Mouse (Mus musculus) hindbrain, embryonic 15.5 days (tissue): ENCODE results near the gene Zfp84. TPM values are rescaled to one million over a fixed set of nuclear protein-coding genes. Genes with fewer than 3 reads are reported as not detected.
A peak's percentile ranks its signal among the peaks of the same experiment; 100 is the strongest.

ENCODE experiments used
- ATAC-seq: fragments of 200-750 bp; cut with Nextera tagmentation; 2 replicates; pipeline ENCODE4 v1.8.0; 2017; ENCODE audit warnings: low read depth, moderate number of reproducible peaks, moderate TSS enrichment; ENCODE audit not compliant: low FRiP score
- H3K27ac ChIP-seq: fragments of 300-500 bp; sonication (generic); replicated peaks from 2 replicates; pipeline ENCODE4 v1.5.1; 2015; ENCODE audit warnings: mild to moderate bottlenecking, inconsistent platforms
- H3K27me3 ChIP-seq: fragments of 300-500 bp; sonication (generic); 2 replicates; pipeline ENCODE4 v1.6.1; 2015; ENCODE audit warnings: control low read depth, inconsistent platforms
- H3K36me3 ChIP-seq: fragments of 300-500 bp; sonication (generic); 2 replicates; pipeline ENCODE4 v1.6.1; 2015; ENCODE audit warnings: control low read depth, inconsistent platforms
- H3K4me1 ChIP-seq: fragments of 300-500 bp; sonication (generic); replicated peaks from 2 replicates; pipeline ENCODE4 v1.6.1; 2015; ENCODE audit warnings: control low read depth, inconsistent platforms
- H3K4me2 ChIP-seq: fragments of 300-500 bp; sonication (generic); 2 replicates; pipeline ENCODE4 v1.6.1; 2015; ENCODE audit warnings: moderate library complexity, mild to moderate bottlenecking, inconsistent platforms
- H3K4me3 ChIP-seq: fragments of 300-500 bp; sonication (generic); 2 replicates; pipeline ENCODE4 v1.5.1; 2015; ENCODE audit warnings: mild to moderate bottlenecking, inconsistent platforms
- H3K9ac ChIP-seq: fragments of 300-500 bp; sonication (generic); 2 replicates; pipeline ENCODE4 v1.6.1; 2015; ENCODE audit warnings: inconsistent platforms
- H3K9me3 ChIP-seq: fragments of 300-500 bp; sonication (generic); 2 replicates; pipeline ENCODE4 v1.6.1; 2016; ENCODE audit warnings: control low read depth, inconsistent platforms
- WGBS: fragments of 180-500 bp; shearing (Covaris S2); methylation state at CpG from one replicate; pipeline ENCODE4 v1.1.7; 2015; 5-methylcytosine and 5-hydroxymethylcytosine counted together
- microRNA counts: library from miRNA; unstranded; fragments of <30 nt; microRNA quantifications from one replicate; lab custom pipeline; 2016
- microRNA-seq: library from miRNA; unstranded; fragments of <30 nt; microRNA quantifications from one replicate; pipeline ENCODE4, GENCODE M21; 2016
- polyA plus RNA-seq: library from polyadenylated mRNA; unstranded; fragments of >200 nt; fragmentation: Nextera tagmentation; extraction: Ambion mirVana; gene quantifications from 2 replicates; pipeline ENCODE4 v1.2.1, GENCODE M21; 2015

Zfp84 gene
- polyA plus RNA-seq, 1 experiment from 2014 or later = 14.6 TPM

DNA sequence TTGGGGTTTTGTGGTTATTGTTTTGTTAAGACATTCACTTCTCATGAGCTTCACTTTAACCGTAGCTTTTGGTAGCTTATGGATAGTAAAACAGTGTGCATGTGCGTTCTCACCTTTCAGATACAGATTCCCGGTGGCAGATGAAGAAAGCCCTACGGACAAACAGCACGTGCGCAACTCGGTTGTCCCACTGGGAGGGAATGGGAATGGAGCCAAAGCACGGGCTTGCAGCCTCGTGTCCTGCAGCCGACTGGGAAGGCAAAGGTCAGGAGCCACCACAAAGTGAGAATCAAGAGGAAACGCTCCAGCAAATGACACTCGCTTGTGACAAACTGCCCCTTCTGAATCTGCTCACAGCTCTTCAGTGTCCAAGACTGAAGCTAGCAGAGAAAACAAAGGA, 59.6 kb downstream of the Zfp84 start:
- H3K4me1 ChIP-seq = no peaks in the 10 kb centered on the region
- H3K4me2 ChIP-seq = no peak overlapping the region
- H3K9ac ChIP-seq = no peak overlapping the region
- H3K27me3 ChIP-seq = no peaks in the 10 kb centered on the region
- H3K36me3 ChIP-seq = peaks cover 85% of the 10 kb centered on the region
- no peaks in the 10 kb centered on the region for H3K9me3 ChIP-seq
- no peak overlapping the region for H3K27ac ChIP-seq
- H3K4me3 ChIP-seq = no peak overlapping the region
- 90% methylated on average over 12 of the region's 12 CpGs for WGBS
- ATAC-seq = no peak

MicroRNAs encoded within 50 kb of the gene (microRNA counts, 519-probe panel; counts per million panel counts)
- microRNA mmu-miR-1964 (lab: Ali Mortazavi, UCI) = 2,170 counts per million, percentile 23 among the panel's probes with 10 or more counts

Small RNAs within 50 kb of the gene (microRNA-seq; reads per million reads assigned to microRNA genes)
- gene Mir1964 = 2.2 reads per million, percentile 3 among the genes with 10 or more reads in this experiment

Other genes starting within 250 kb of the Zfp84 start
- 22.4 and 23.3 TPM in 2 replicates for gene Sipa1l3, start 249.9 kb upstream of the Zfp84 start, polyA plus RNA-seq
- gene Catsperg2, start 41.5 kb upstream of the Zfp84 start, polyA plus RNA-seq = 0.29 and 0.60 TPM in 2 replicates
- gene Zfp30, start 15.4 kb downstream of the Zfp84 start, polyA plus RNA-seq = 12.0 and 12.7 TPM in 2 replicates
- gene Zfp790, start 47.6 kb downstream of the Zfp84 start, polyA plus RNA-seq = 23.5 and 24.1 TPM in 2 replicates
- 13.4 and 14.4 TPM in 2 replicates for gene Zfp940, start 85.1 kb downstream of the Zfp84 start, polyA plus RNA-seq
- gene Zfp420, start 91.4 kb downstream of the Zfp84 start, polyA plus RNA-seq = 18.3 and 22.3 TPM in 2 replicates
- gene Zfp27, start 138.0 kb downstream of the Zfp84 start, polyA plus RNA-seq = 13.0 and 15.2 TPM in 2 replicates
- gene Zfp383, start 139.7 kb downstream of the Zfp84 start, polyA plus RNA-seq = 5.6 and 5.8 TPM in 2 replicates
- gene Zfp74, start 185.5 kb downstream of the Zfp84 start, polyA plus RNA-seq = 21.0 and 22.0 TPM in 2 replicates
- 4.9 and 6.9 TPM in 2 replicates for gene Zfp568, start 215.4 kb downstream of the Zfp84 start, polyA plus RNA-seq